In genomic region chr2:27926478-27927165, GRCm38 (mm10) we compare ENCODE assay signal across 9 mouse cellular contexts. TPM values are rescaled to one million over a fixed set of nuclear protein-coding genes. Genes with fewer than 3 reads are reported as not detected.
A peak's percentile ranks its signal among the peaks of the same experiment; 100 is the strongest.
DNase-seq lines count a peak whose midpoint lies in the region; ATAC-seq lines count a peak whose summit lies in the region.
"Had no signal": no experiment of that assay in that cellular context is flagged by ENCODE, and none has a peak within 500 bp of the region (broad histone marks: within the 10 kb centered on the region; RNA-seq: fewer than 3 reads in every experiment).

No protein-coding gene starts in this region.

- no peaks in the 10 kb centered on the region for H3K27me3 ChIP-seq in forebrain, embryonic 14.5 days (replicated peaks; ENCODE audit: control insufficient read depth, insufficient read depth, low read length)
- no peaks in the 10 kb centered on the region for H3K27me3 ChIP-seq in hindbrain, embryonic 16.5 days (replicated peaks; ENCODE audit: control insufficient read depth, insufficient read depth, low read length)
- 0 out of 2 replicates have a peak, but pooled peaks cover 2% of the 10 kb centered on the region for H3K27me3 ChIP-seq in liver, embryonic 13.5 days

- H3K9ac ChIP-seq in forebrain, embryonic 14.5 days (ENCODE audit: low read length), result no peak overlapping the region
- H3K9ac ChIP-seq in hindbrain, embryonic 16.5 days (ENCODE audit: low read depth, low read length), result no peak overlapping the region
- H3K9ac ChIP-seq in liver, embryonic 13.5 days, result no peak overlapping the region

- no peaks in the 10 kb centered on the region for H3K4me1 ChIP-seq in forebrain, embryonic 14.5 days (ENCODE audit: control insufficient read depth, insufficient read depth, low read length)
- no peaks in the 10 kb centered on the region for H3K4me1 ChIP-seq in hindbrain, embryonic 16.5 days (ENCODE audit: control insufficient read depth, insufficient read depth, low read depth, low read length)
- no peaks in the 10 kb centered on the region for H3K4me1 ChIP-seq in liver, embryonic 13.5 days (replicated peaks)

- DNase-seq in thymus, postnatal 4 days, result peak; percentile 37
- DNase-seq in thymus, postnatal 36 days, result no peak
- peak; percentile 87 for DNase-seq in brain, adult 2 months (ENCODE audit: low read depth, low spot score)
- peak; percentile 80 for DNase-seq in forebrain, embryonic 14.5 days (ENCODE audit: low spot score)
- peak; percentile 26 for DNase-seq in liver, embryonic 13.5 days
- DNase-seq in retina, postnatal 7 days (ENCODE audit: low read depth, low spot score), result peak; percentile 54

- H3K27ac ChIP-seq in forebrain, embryonic 14.5 days (ENCODE audit: low read depth, low read length), result no peak overlapping the region
- no peak overlapping the region for H3K27ac ChIP-seq in hindbrain, embryonic 16.5 days (ENCODE audit: low read depth, low read length)
- H3K27ac ChIP-seq in liver, embryonic 13.5 days, result no peak overlapping the region

- no peak for ATAC-seq in forebrain, embryonic 14.5 days
- ATAC-seq in hindbrain, embryonic 16.5 days, result peak; percentile 52; the same call in 1 of the 2 replicates
- no peak for ATAC-seq in liver, embryonic 13.5 days (ENCODE audit: low read depth)
- no peak for ATAC-seq in activated CD4-positive, CD25-positive, alpha-beta regulatory T cell, adult 4 months

- no peaks in the 10 kb centered on the region for H3K9me3 ChIP-seq in forebrain, embryonic 14.5 days (replicated peaks; ENCODE audit: control insufficient read depth, low read length)
- H3K9me3 ChIP-seq in hindbrain, embryonic 16.5 days (ENCODE audit: control insufficient read depth, low read length), result no peaks in the 10 kb centered on the region
- H3K9me3 ChIP-seq in liver, embryonic 13.5 days (replicated peaks), result no peaks in the 10 kb centered on the region

- H3K4me2 ChIP-seq in forebrain, embryonic 14.5 days (ENCODE audit: low read length), result no peak overlapping the region
- no peak overlapping the region for H3K4me2 ChIP-seq in hindbrain, embryonic 16.5 days (ENCODE audit: low read length)
- no peak overlapping the region for H3K4me2 ChIP-seq in liver, embryonic 13.5 days

- 52% methylated on average over 7 of the region's 7 CpGs for WGBS in forebrain, embryonic 14.5 days
- WGBS in hindbrain, embryonic 16.5 days, result 60% methylated on average over 7 of the region's 7 CpGs
- WGBS in liver, embryonic 13.5 days (ENCODE audit: insufficient replicate concordance), result 32% methylated on average over 7 of the region's 7 CpGs

- H3K36me3 ChIP-seq in forebrain, embryonic 14.5 days (ENCODE audit: control insufficient read depth, insufficient read depth, low read length), result no peaks in the 10 kb centered on the region
- H3K36me3 ChIP-seq in hindbrain, embryonic 16.5 days (ENCODE audit: control insufficient read depth, insufficient read depth, low read length), result no peaks in the 10 kb centered on the region
- H3K36me3 ChIP-seq in liver, embryonic 13.5 days, result no peaks in the 10 kb centered on the region

- no peak overlapping the region for H3K4me3 ChIP-seq in forebrain, embryonic 14.5 days (ENCODE audit: low read depth, low read length)
- no peak overlapping the region for H3K4me3 ChIP-seq in hindbrain, embryonic 16.5 days (ENCODE audit: low read length)
- H3K4me3 ChIP-seq in liver, embryonic 13.5 days (replicated peaks), result no peak overlapping the region
- H3K4me3 ChIP-seq: myocyte had no signal

RNA-seq across cellular contexts. Expression of gene Col5a1, which starts 40.4 kb away (rescaled TPM):
- 5.3 and 6.9 TPM in 2 replicates for polyA plus RNA-seq in forebrain, embryonic 14.5 days (2014; fragmentation: Nextera tagmentation; extraction: Ambion mirVana)
- 9.2 and 13.5 TPM in 2 replicates for polyA plus RNA-seq in hindbrain, embryonic 16.5 days (2015; fragmentation: Nextera tagmentation; extraction: Ambion mirVana)
- polyA plus RNA-seq in liver, embryonic 13.5 days (2015; fragmentation: Nextera tagmentation; extraction: Ambion mirVana), result 11.1 and 11.9 TPM in 2 replicates
- not detected for polyA plus RNA-seq in activated CD4-positive, CD25-positive, alpha-beta regulatory T cell, adult 4 months (2017; shearing (Covaris generic))

Comparison
In these comparisons a context has a peak if more than half of its experiments do, and no peak if none do; other contexts are left out.
1. DNase-seq: peak in thymus, postnatal 4 days (single experiment), brain, adult 2 months (single experiment), forebrain, embryonic 14.5 days (single experiment), liver, embryonic 13.5 days (single experiment) and retina, postnatal 7 days (single experiment); none in thymus, postnatal 36 days (0 of 2).